Mouse (Mus musculus): ENCODE data around the gene Fanca. TPM values are rescaled to one million over a fixed set of nuclear protein-coding genes. Genes with fewer than 3 reads are reported as not detected.

Gene Fanca
- total and polyA plus RNA-seq, 3 experiments = 21.9 to 57.8 (median 39.2) TPM

DNA sequence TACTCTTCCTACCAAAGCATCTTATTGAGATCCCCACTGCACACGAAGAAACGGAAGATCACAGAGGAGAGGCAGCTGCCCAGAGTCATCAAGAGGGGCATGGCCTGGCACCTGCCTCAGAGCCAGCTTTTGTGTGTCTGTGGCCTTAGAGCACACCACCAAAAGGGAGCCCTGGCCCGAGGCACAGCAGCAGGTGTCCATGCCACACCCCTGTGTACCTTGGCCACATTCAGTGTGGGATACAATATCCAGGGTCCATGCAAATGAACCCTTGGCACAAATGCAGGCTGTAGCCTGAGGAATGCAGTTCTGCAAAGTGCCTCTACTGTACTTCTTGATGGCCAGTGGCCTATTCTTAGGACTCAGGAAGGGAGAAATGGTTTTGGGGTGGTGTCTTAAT, 19.1 kb upstream of the Fanca start:
- dilution Hi-C loops (cut with MboI; ENCODE audit: extremely low pct_ligation_motif_present, extremely low pct_unique_long_range_greater_than_20kb, low sequenced_read_pairs) = no loop called here
- H3K79me2 ChIP-seq (replicated peaks; ENCODE audit: control insufficient read depth, extremely low read depth, insufficient read depth, poor library complexity, severe bottlenecking) = no peaks in the 10 kb centered on the region
- TF ChIP-seq MAFK (IDR thresholded peaks at IDR 0.05; ENCODE audit: insufficient replicate concordance, low read length) (no peak), USF1 (IDR thresholded peaks at IDR 0.05; ENCODE audit: low read depth, low read length) (no peak), RAD21 (IDR thresholded peaks at IDR 0.05; ENCODE audit: low read depth, low read length) (no peak), MEF2A (IDR thresholded peaks at IDR 0.05; ENCODE audit: borderline replicate concordance, low read depth, low read length) (no peak), UBTF (IDR thresholded peaks at IDR 0.05; ENCODE audit: low read depth, low read length) (no peak), EP300 (IDR thresholded peaks at IDR 0.05; ENCODE audit: low read length) (no peak), ZMIZ1 (IDR thresholded peaks at IDR 0.05; ENCODE audit: low read depth, low read length) (no peak), ELF1 (IDR thresholded peaks at IDR 0.05; ENCODE audit: low read depth, low read length) (no peak), NRF1 (IDR thresholded peaks at IDR 0.05; ENCODE audit: low read depth, low read length) (no peak), MYC (IDR thresholded peaks at IDR 0.05; ENCODE audit: low read depth, low read length) (no peak), GABPA (IDR thresholded peaks at IDR 0.05; ENCODE audit: insufficient replicate concordance, low read depth, low read length) (no peak), JUN (IDR thresholded peaks at IDR 0.05; ENCODE audit: insufficient read depth, low read depth, low read length) (no peak), MXI1 (IDR thresholded peaks at IDR 0.05; ENCODE audit: low read depth, low read length) (no peak)

DNA sequence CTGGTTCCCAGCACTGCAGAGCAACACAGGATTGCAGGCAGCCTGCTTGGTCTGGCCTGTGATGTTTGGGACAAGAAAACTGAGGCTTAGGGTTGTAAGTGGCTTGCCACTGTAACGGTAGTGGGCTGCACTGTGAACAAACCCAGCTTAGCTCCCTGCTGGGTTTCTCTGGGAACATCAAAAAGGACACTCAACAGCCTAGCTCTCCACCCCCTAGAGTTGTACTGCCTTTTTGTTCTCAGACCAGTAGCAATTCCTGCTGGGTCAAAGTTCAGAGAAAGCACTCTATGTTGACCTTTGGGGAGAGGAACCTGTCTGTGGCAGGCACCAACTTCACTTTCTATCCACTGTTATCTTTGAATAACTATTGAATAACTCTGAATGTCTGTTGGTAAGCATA, 16.1 kb upstream of the Fanca start:
- dilution Hi-C loops (cut with MboI; ENCODE audit: extremely low pct_ligation_motif_present, extremely low pct_unique_long_range_greater_than_20kb, low sequenced_read_pairs) = no loop called here

More for the DNA sequence above, 19.1 kb upstream of the Fanca start:
- Histone ChIP-seq H3K9me3 (replicated peaks; ENCODE audit: low read length) (peaks cover 2% of the 10 kb centered on the region), H3K36me3 (replicated peaks in 1 of 2; ENCODE audit: control insufficient read depth in 1 of 2, insufficient read depth in 1 of 2, low read length in 1 of 2) (no peaks in the 10 kb centered on the region), H3K27ac (ENCODE audit: insufficient read depth, low read depth) (no peak overlapping the region), H3K9ac (ENCODE audit: insufficient read depth, low read depth) (no peak overlapping the region), H3K4me1 (ENCODE audit: control insufficient read depth in 1 of 2, insufficient read depth in 2 of 2) (peaks cover 0 to 22% of the 10 kb centered on the region in 2 experiments; a peak in 2 of 4 replicates), H3K4me3 (replicated peaks in 1 of 3; ENCODE audit: low read depth in 2 of 3, low read length in 2 of 3, poor library complexity in 1 of 3) (no peak overlapping the region), H3K4me2 (ENCODE audit: insufficient read depth, low read depth, poor library complexity, severe bottlenecking) (no peak overlapping the region), H3K27me3 (replicated peaks) (peaks cover 27% of the 10 kb centered on the region)
- in situ Hi-C loops (cut with MboI; ENCODE audit: low pct_ligation_motif_present, low pct_unique_long_range_greater_than_20kb, low sequenced_read_pairs) = no loop called here
- no peak for DNase-seq (ENCODE audit: extremely low read depth)

More for the DNA sequence above, 16.1 kb upstream of the Fanca start:
- no peak overlapping the region for H3K9ac ChIP-seq (ENCODE audit: insufficient read depth, low read depth)
- no peak overlapping the region for H3K4me2 ChIP-seq (ENCODE audit: insufficient read depth, low read depth, poor library complexity, severe bottlenecking)
- no peak overlapping the region for H3K27ac ChIP-seq (ENCODE audit: insufficient read depth, low read depth)
- no peak for DNase-seq (ENCODE audit: extremely low read depth)
- H3K27me3 ChIP-seq (replicated peaks) = peaks cover 38% of the 10 kb centered on the region
- no peaks in the 10 kb centered on the region for H3K9me3 ChIP-seq (replicated peaks; ENCODE audit: low read length)
- H3K79me2 ChIP-seq (replicated peaks; ENCODE audit: control insufficient read depth, extremely low read depth, insufficient read depth, poor library complexity, severe bottlenecking) = no peaks in the 10 kb centered on the region
- H3K36me3 ChIP-seq (replicated peaks in 1 of 2; ENCODE audit: control insufficient read depth in 1 of 2, insufficient read depth in 1 of 2, low read length in 1 of 2) = no peaks in the 10 kb centered on the region
- no peak overlapping the region for H3K4me3 ChIP-seq (replicated peaks in 1 of 3; ENCODE audit: low read depth in 2 of 3, low read length in 2 of 3, poor library complexity in 1 of 3)
- H3K4me1 ChIP-seq (ENCODE audit: control insufficient read depth in 1 of 2, insufficient read depth in 2 of 2) = peaks cover 8 to 33% of the 10 kb centered on the region in 2 experiments
- no peak for TF ChIP-seq MYC (IDR thresholded peaks at IDR 0.05; ENCODE audit: low read depth, low read length)
- TF ChIP-seq PAX5 (IDR thresholded peaks at IDR 0.05; ENCODE audit: low read length) = no peak
- no peak for TF ChIP-seq HCFC1 (IDR thresholded peaks at IDR 0.05; ENCODE audit: low read depth, low read length)
- TF ChIP-seq ZMIZ1 (IDR thresholded peaks at IDR 0.05; ENCODE audit: low read depth, low read length) = no peak
- no peak for TF ChIP-seq MAFK (IDR thresholded peaks at IDR 0.05; ENCODE audit: insufficient replicate concordance, low read length)
- no peak for TF ChIP-seq RCOR1 (conservative IDR thresholded peaks at IDR 0.05; ENCODE audit: low read depth, low read length)
- TF ChIP-seq MAZ (IDR thresholded peaks at IDR 0.05; ENCODE audit: low read depth, low read length) = no peak
- TF ChIP-seq E2F4 (IDR thresholded peaks at IDR 0.05; ENCODE audit: insufficient replicate concordance, low read depth, low read length) = no peak
- TF ChIP-seq CHD1 (IDR thresholded peaks at IDR 0.05; ENCODE audit: low read depth, low read length) = no peak
- TF ChIP-seq BHLHE40 (IDR thresholded peaks at IDR 0.05; ENCODE audit: low read depth, low read length) = no peak
- TF ChIP-seq MXI1 (IDR thresholded peaks at IDR 0.05; ENCODE audit: low read depth, low read length) = no peak
- TF ChIP-seq TCF12 (IDR thresholded peaks at IDR 0.05; ENCODE audit: low read depth, low read length) = no peak
- in situ Hi-C loops (cut with MboI; ENCODE audit: low pct_ligation_motif_present, low pct_unique_long_range_greater_than_20kb, low sequenced_read_pairs) = no loop called here
